Mouse (Mus musculus) MEL (cell line): ENCODE measurements around the gene Igfbp6. TPM values are rescaled to one million over a fixed set of nuclear protein-coding genes. Genes with fewer than 3 reads are reported as not detected.
A peak's percentile ranks its signal among the peaks of the same experiment; 100 is the strongest.

Experiments used
- DNase-seq: peaks from one replicate; pipeline ENCODE4 v3.0.0; 2011; ENCODE audit warnings: low read depth, low spot score
- H3K27ac ChIP-seq: 2 replicates; pipeline ENCODE4 v1.5.1; 2012; ENCODE audit warnings: low read depth, mild to moderate bottlenecking, control low read depth, low read length, moderate library complexity; ENCODE audit not compliant: control insufficient read depth
- H3K27me3 ChIP-seq, 2 experiments: fragments of 150-350 bp in 1 of 2; sonication (generic) in 1 of 2; 2 replicates each; pipeline ENCODE4 v1.6.1; 2012; ENCODE audit warnings: low read length in 2 of 2, mild to moderate bottlenecking in 2 of 2, improper control_type of control experiment in 1 of 2, moderate library complexity in 1 of 2; ENCODE audit not compliant: insufficient read depth in 2 of 2, control insufficient read depth in 1 of 2
- H3K36me3 ChIP-seq, 2 experiments: 2 replicates each; pipeline ENCODE4 v1.6.1; 2012 to 2014; ENCODE audit warnings: low read length in 2 of 2, improper control_type of control experiment in 1 of 2, inconsistent platforms in 1 of 2, mild to moderate bottlenecking in 1 of 2; ENCODE audit not compliant: insufficient read depth in 2 of 2, control insufficient read depth in 1 of 2
- H3K4me1 ChIP-seq, 2 experiments: fragments of 150-350 bp in 1 of 2; sonication (generic) in 1 of 2; 2 replicates each; pipeline ENCODE4 v1.6.1; 2012; ENCODE audit warnings: low read length in 2 of 2, improper control_type of control experiment in 1 of 2, mild to moderate bottlenecking in 1 of 2; ENCODE audit not compliant: insufficient read depth in 2 of 2, control insufficient read depth in 1 of 2
- H3K4me3 ChIP-seq, 2 experiments: fragments of 150-350 bp in 1 of 2; sonication (generic) in 1 of 2; 2 replicates each; pipeline ENCODE4 v1.5.1; 2012; ENCODE audit warnings: low read depth in 2 of 2, low read length in 2 of 2, mild to moderate bottlenecking in 2 of 2, moderate library complexity in 2 of 2, control low read depth in 1 of 2, improper control_type of control experiment in 1 of 2; ENCODE audit not compliant: control insufficient read depth in 1 of 2, insufficient read depth in 1 of 2
- H3K79me2 ChIP-seq: 2 replicates; pipeline ENCODE4 v1.6.1; 2012; ENCODE audit warnings: mild to moderate bottlenecking, low read length, moderate library complexity; ENCODE audit not compliant: control insufficient read depth, poor library complexity, insufficient read depth
- H3K9ac ChIP-seq: 2 replicates; pipeline ENCODE4 v1.6.1; 2012; ENCODE audit warnings: low read depth, mild to moderate bottlenecking, control low read depth, low read length, moderate library complexity; ENCODE audit not compliant: control insufficient read depth, poor library complexity, severe bottlenecking
- H3K9me3 ChIP-seq: fragments of 150-350 bp; sonication (generic); replicated peaks from 2 replicates; pipeline ENCODE4 v1.6.1; 2012; ENCODE audit warnings: mild to moderate bottlenecking, low read length, improper control_type of control experiment, moderate library complexity; ENCODE audit not compliant: insufficient read depth
- CHD1 ChIP-seq: IDR thresholded peaks from 2 replicates; pipeline ENCODE4 v1.6.1; 2012; ENCODE audit warnings: low read depth, mild to moderate bottlenecking, inconsistent platforms, low read length, improper control_type of control experiment
- CHD2 ChIP-seq: IDR thresholded peaks from 2 replicates; pipeline ENCODE4 v1.6.1; 2011; ENCODE audit warnings: low read length, improper control_type of control experiment
- CTCF ChIP-seq, 3 experiments: IDR thresholded peaks in 2 of 3; conservative IDR thresholded peaks in 1 of 3; 2 replicates each; pipeline ENCODE4 v1.5.1; 2011 to 2012; ENCODE audit warnings: low read length in 3 of 3, low read depth in 2 of 3, mild to moderate bottlenecking in 2 of 3, improper control_type of control experiment in 1 of 3, inconsistent platforms in 1 of 3, mixed read lengths in 1 of 3, moderate library complexity in 1 of 3; ENCODE audit not compliant: control insufficient read depth in 1 of 3, insufficient read depth in 1 of 3, poor library complexity in 1 of 3, severe bottlenecking in 1 of 3
- E2F4 ChIP-seq: IDR thresholded peaks from 2 replicates; pipeline ENCODE4 v1.6.1; 2011; ENCODE audit warnings: low read depth, low read length, improper control_type of control experiment, borderline replicate concordance
- ELF1 ChIP-seq: IDR thresholded peaks from 2 replicates; pipeline ENCODE4 v1.6.1; 2014; ENCODE audit warnings: low read depth, mild to moderate bottlenecking, inconsistent platforms, low read length, improper control_type of control experiment, moderate library complexity
- GATA1 ChIP-seq: IDR thresholded peaks from 2 replicates; pipeline ENCODE4 v1.6.1; 2011; ENCODE audit warnings: low read depth, low read length, improper control_type of control experiment
- HCFC1 ChIP-seq: IDR thresholded peaks from 2 replicates; pipeline ENCODE4 v1.6.1; 2012; ENCODE audit warnings: low read depth, mild to moderate bottlenecking, inconsistent platforms, low read length, improper control_type of control experiment, moderate library complexity
- JUND ChIP-seq: IDR thresholded peaks from 2 replicates; pipeline ENCODE4 v1.6.1; 2011; ENCODE audit warnings: low read depth, mild to moderate bottlenecking, improper control_type of control experiment, low read length
- KAT2A ChIP-seq: conservative IDR thresholded peaks from 2 replicates; pipeline ENCODE4 v1.6.1; 2012; ENCODE audit warnings: low read depth, low read length, improper control_type of control experiment, inconsistent platforms
- MEF2A ChIP-seq: IDR thresholded peaks from 2 replicates; pipeline ENCODE4 v1.6.1; 2014; ENCODE audit warnings: low read depth, mild to moderate bottlenecking, inconsistent platforms, low read length, improper control_type of control experiment; ENCODE audit not compliant: poor library complexity, insufficient replicate concordance, severe bottlenecking; ENCODE audit errors: extremely low read depth
- NELFE ChIP-seq: IDR thresholded peaks from 2 replicates; pipeline ENCODE4 v1.6.1; 2011; ENCODE audit warnings: low read depth, low read length, improper control_type of control experiment
- POLR2A ChIP-seq, 2 experiments: IDR thresholded peaks; 2 replicates each; pipeline ENCODE4 v1.6.1; 2011 to 2012; ENCODE audit warnings: low read length in 2 of 2, mild to moderate bottlenecking in 2 of 2, control low read depth in 1 of 2, improper control_type of control experiment in 1 of 2, low read depth in 1 of 2, moderate library complexity in 1 of 2; ENCODE audit not compliant: control insufficient read depth in 1 of 2, insufficient read depth in 1 of 2, poor library complexity in 1 of 2
- POLR2AphosphoS2 ChIP-seq: IDR thresholded peaks from 2 replicates; pipeline ENCODE4 v1.6.1; 2011; ENCODE audit warnings: low read length, improper control_type of control experiment
- POLR2AphosphoS5 ChIP-seq: IDR thresholded peaks from 2 replicates; pipeline ENCODE4 v1.6.1; 2012; ENCODE audit warnings: low read depth, borderline replicate concordance, mild to moderate bottlenecking, inconsistent platforms, low read length, moderate library complexity, mixed read lengths
- SIN3A ChIP-seq: IDR thresholded peaks from 2 replicates; pipeline ENCODE4 v1.6.1; 2012; ENCODE audit warnings: low read length, improper control_type of control experiment, inconsistent platforms
- SMC3 ChIP-seq: IDR thresholded peaks from 2 replicates; pipeline ENCODE4 v1.6.1; 2011; ENCODE audit warnings: low read depth, low read length, improper control_type of control experiment
- UBTF ChIP-seq: IDR thresholded peaks from 2 replicates; pipeline ENCODE4 v1.6.1; 2012; ENCODE audit warnings: low read depth, mild to moderate bottlenecking, inconsistent platforms, low read length, improper control_type of control experiment, moderate library complexity, borderline replicate concordance; ENCODE audit not compliant: insufficient read depth
- USF1 ChIP-seq: IDR thresholded peaks from 2 replicates; pipeline ENCODE4 v1.6.1; 2014; ENCODE audit warnings: low read depth, mild to moderate bottlenecking, inconsistent platforms, low read length, improper control_type of control experiment, moderate library complexity
- ZC3H11A ChIP-seq: IDR thresholded peaks from 2 replicates; pipeline ENCODE4 v1.6.1; 2012; ENCODE audit warnings: low read depth, mild to moderate bottlenecking, inconsistent platforms, low read length, improper control_type of control experiment
- ZKSCAN1 ChIP-seq: IDR thresholded peaks from 2 replicates; pipeline ENCODE4 v1.6.1; 2012; ENCODE audit warnings: low read depth, mild to moderate bottlenecking, inconsistent platforms, low read length, improper control_type of control experiment, moderate library complexity
- ZNF384 ChIP-seq: IDR thresholded peaks from 2 replicates; pipeline ENCODE4 v1.6.1; 2012; ENCODE audit warnings: low read depth, mild to moderate bottlenecking, inconsistent platforms, low read length, improper control_type of control experiment
- polyA plus RNA-seq, 2 experiments: library from polyadenylated mRNA; stranded (reverse) in 1 of 2; unstranded in 1 of 2; fragments of >175 nt in 1 of 2; fragments of >200 nt in 1 of 2; gene quantifications; 2 replicates each; pipeline versions ENCODE4 v1.2.1 to v1.2.4; 2012; ENCODE audit warnings: low replicate concordance in 2 of 2, low read depth in 1 of 2; ENCODE audit not compliant: insufficient read length in 2 of 2, insufficient read depth in 1 of 2, missing spikeins in 1 of 2
- total RNA-seq: library from RNA; depleted of rRNA; stranded (reverse); fragments of 300-350 nt; gene quantifications from 2 replicates; pipeline ENCODE4 v1.2.3, GENCODE M21; 2012

Gene Igfbp6
- total and polyA plus RNA-seq, 3 experiments = 0.65 to 1.8 TPM; not detected in 1

- TF ChIP-seq CHD1 = no peak
- TF ChIP-seq SIN3A = no peak
- TF ChIP-seq POLR2AphosphoS5 = no peak
- TF ChIP-seq POLR2A (IDR thresholded peaks at IDR 0.05; ENCODE audit: control insufficient read depth in 1 of 2, insufficient read depth in 1 of 2, low read depth in 1 of 2, low read length in 2 of 2, poor library complexity in 1 of 2) = no peak; a peak in 1 of 4 replicates
- no peak for TF ChIP-seq UBTF
- no peak for TF ChIP-seq CHD2
- no peak for TF ChIP-seq ZKSCAN1
- TF ChIP-seq USF1 = no peak
- no peak for TF ChIP-seq GATA1
- TF ChIP-seq E2F4 = no peak
- no peak for TF ChIP-seq MEF2A
- TF ChIP-seq POLR2AphosphoS2 = peak; percentile 75
- TF ChIP-seq CTCF (IDR thresholded peaks at IDR 0.05 in 2 of 3, conservative IDR thresholded peaks at IDR 0.05 in 1 of 3; ENCODE audit: control insufficient read depth in 1 of 3, insufficient read depth in 1 of 3, low read depth in 2 of 3, low read length in 3 of 3, poor library complexity in 1 of 3, severe bottlenecking in 1 of 3) = peak; percentile 41 to 52 (median 49)
These were observed 19.9 kb downstream of the Igfbp6 start (continued) for GRCm38 (mm10) chr15:102163900-102164693.

GRCm38 (mm10) chr15:102165468-102166100 lies 21.4 kb downstream of the Igfbp6 start:
- no peak for DNase-seq

GRCm38 (mm10) chr15:102167620-102168021 lies 23.5 kb downstream of the Igfbp6 start:
- H3K4me3 ChIP-seq = no peak overlapping the region
- no peaks in the 10 kb centered on the region for H3K9me3 ChIP-seq
- H3K27me3 ChIP-seq = no peaks in the 10 kb centered on the region
- no peaks in the 10 kb centered on the region for H3K79me2 ChIP-seq
- H3K4me1 ChIP-seq = peaks cover 0 to 5% of the 10 kb centered on the region in 2 experiments; a peak in 2 of 4 replicates
- no peak overlapping the region for H3K9ac ChIP-seq
- DNase-seq = no peak
- H3K36me3 ChIP-seq = peaks cover 0 to 2% of the 10 kb centered on the region in 2 experiments; a peak in 2 of 4 replicates
- no peak overlapping the region for H3K27ac ChIP-seq
- no peak for TF ChIP-seq HCFC1

More at GRCm38 (mm10) chr15:102165468-102166100, 21.4 kb downstream of the Igfbp6 start:
- no peaks in the 10 kb centered on the region for H3K79me2 ChIP-seq
- H3K9me3 ChIP-seq = no peaks in the 10 kb centered on the region
- H3K36me3 ChIP-seq = peaks cover 0 to 2% of the 10 kb centered on the region in 2 experiments; a peak in 2 of 4 replicates
- no peaks in the 10 kb centered on the region for H3K27me3 ChIP-seq
- H3K4me3 ChIP-seq = no peak overlapping the region
- no peak overlapping the region for H3K9ac ChIP-seq
- peaks cover 0 to 5% of the 10 kb centered on the region in 2 experiments; a peak in 2 of 4 replicates for H3K4me1 ChIP-seq
- TF ChIP-seq ZC3H11A (no peak), ZNF384 (peak; percentile 65), JUND (no peak), SMC3 (no peak), ELF1 (no peak), KAT2A (no peak), NELFE (no peak)
- no peak overlapping the region for H3K27ac ChIP-seq
